Mouse (Mus musculus) stomach, embryonic 14.5 days (tissue): ENCODE data around the gene Col4a4. TPM values are rescaled to one million over a fixed set of nuclear protein-coding genes. Genes with fewer than 3 reads are reported as not detected.

ENCODE experiments used
- ATAC-seq: fragments of 200-750 bp; cut with Nextera tagmentation; 2 replicates; pipeline ENCODE4 v1.8.0; 2017; ENCODE audit warnings: low read depth, moderate TSS enrichment; ENCODE audit not compliant: insufficient number of reproducible peaks, insufficient read depth, low FRiP score
- H3K27ac ChIP-seq: fragments of 300-500 bp; sonication (generic); 2 replicates; pipeline ENCODE4 v1.5.1; 2014; ENCODE audit warnings: mild to moderate bottlenecking, low read length, moderate library complexity, mixed read lengths
- H3K27me3 ChIP-seq: fragments of 300-500 bp; sonication (generic); 2 replicates; pipeline ENCODE4 v1.6.1; 2014; ENCODE audit warnings: low read length, control low read depth, mixed read lengths; ENCODE audit not compliant: control insufficient read depth, insufficient read depth
- H3K36me3 ChIP-seq: fragments of 300-500 bp; sonication (generic); 2 replicates; pipeline ENCODE4 v1.6.1; 2014; ENCODE audit warnings: mild to moderate bottlenecking, control low read depth, low read length, moderate library complexity, mixed read lengths; ENCODE audit not compliant: control insufficient read depth, insufficient read depth
- H3K4me1 ChIP-seq: fragments of 300-500 bp; sonication (generic); 2 replicates; pipeline ENCODE4 v1.6.1; 2014; ENCODE audit warnings: low read length, control low read depth, mixed read lengths; ENCODE audit not compliant: control insufficient read depth, insufficient read depth
- H3K4me2 ChIP-seq: fragments of 300-500 bp; sonication (generic); replicated peaks from 2 replicates; pipeline ENCODE4 v1.6.1; 2014; ENCODE audit warnings: low read depth, low read length, control low read depth
- H3K4me3 ChIP-seq: fragments of 300-500 bp; sonication (generic); 2 replicates; pipeline ENCODE4 v1.5.1; 2014; ENCODE audit warnings: low read depth, low read length, control low read depth
- H3K9ac ChIP-seq: fragments of 300-500 bp; sonication (generic); replicated peaks from 2 replicates; pipeline ENCODE4 v1.6.1; 2014; ENCODE audit warnings: low read depth, mild to moderate bottlenecking, control low read depth, low read length, moderate library complexity, mixed read lengths
- H3K9me3 ChIP-seq: fragments of 300-500 bp; sonication (generic); 2 replicates; pipeline ENCODE4 v1.6.1; 2016; ENCODE audit warnings: low read depth, low read length, control low read depth; ENCODE audit not compliant: control insufficient read depth
- WGBS: fragments of 180-500 bp; shearing (Covaris S2); extraction: QIAGEN DNeasy Blood & Tissue Kit; methylation state at CpG from one replicate; pipeline ENCODE4 v1.1.7; 2014; 5-methylcytosine and 5-hydroxymethylcytosine counted together
- polyA plus RNA-seq: library from polyadenylated mRNA; unstranded; fragments of >200 nt; fragmentation: Nextera tagmentation; extraction: Ambion mirVana; gene quantifications from 2 replicates; pipeline ENCODE4 v1.2.1, GENCODE M21; 2014

Gene Col4a4
- polyA plus RNA-seq, 1 experiment from 2014 or later: 0.90 TPM

DNA sequence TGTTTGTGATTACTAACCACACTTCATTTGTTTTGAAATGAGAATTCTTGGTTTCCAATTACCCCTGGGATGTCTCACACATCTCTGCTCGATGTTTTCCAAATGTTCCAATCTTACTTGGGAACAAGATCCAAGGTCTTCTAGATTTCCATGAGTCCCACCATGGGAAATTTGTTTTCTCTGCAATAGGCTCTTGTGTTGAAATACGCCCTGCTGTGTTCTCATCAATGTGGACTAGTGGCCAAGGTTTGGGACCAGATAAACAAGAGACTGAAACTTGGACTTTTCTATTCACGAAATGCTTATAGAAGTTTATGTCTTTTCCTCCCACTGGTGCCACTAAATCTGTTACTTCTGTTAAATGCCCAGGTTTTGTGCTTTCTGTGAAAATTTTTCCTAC lies 11.0 kb downstream of the Col4a4 start:
- Histone ChIP-seq H3K27ac (no peak overlapping the region), H3K4me2 (no peak overlapping the region), H3K4me1 (no peaks in the 10 kb centered on the region), H3K27me3 (no peaks in the 10 kb centered on the region), H3K4me3 (no peak overlapping the region), H3K9me3 (no peaks in the 10 kb centered on the region), H3K36me3 (no peaks in the 10 kb centered on the region), H3K9ac (no peak overlapping the region)
- WGBS: 86% methylated on average over 3 of the region's 3 CpGs
- no peak for ATAC-seq

DNA sequence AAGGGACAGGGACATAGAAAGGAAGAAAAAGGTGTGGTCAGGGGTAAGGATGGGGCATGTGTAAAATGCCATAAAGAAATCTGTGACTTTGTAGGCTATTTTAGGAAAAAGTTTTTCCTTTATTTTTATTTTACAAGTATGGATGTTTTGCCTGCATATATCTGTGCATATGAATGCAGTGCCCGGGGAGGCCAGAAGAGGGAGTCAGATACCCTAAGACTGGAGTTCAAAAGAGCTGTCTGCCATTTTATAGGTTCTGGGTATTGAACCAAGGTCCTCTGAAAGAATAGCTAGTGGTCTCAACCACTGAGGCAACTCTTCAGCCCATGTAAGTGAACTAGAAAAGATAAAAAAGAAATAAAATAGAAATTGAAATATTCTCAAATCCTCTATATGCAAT lies 14.9 kb downstream of the Col4a4 start:
- Histone ChIP-seq H3K4me2 (no peak overlapping the region), H3K9me3 (no peaks in the 10 kb centered on the region), H3K4me1 (no peaks in the 10 kb centered on the region), H3K36me3 (no peaks in the 10 kb centered on the region), H3K27me3 (no peaks in the 10 kb centered on the region), H3K27ac (no peak overlapping the region), H3K4me3 (no peak overlapping the region), H3K9ac (no peak overlapping the region)
- ATAC-seq: no peak
- WGBS: 65% methylated on average over 1 of the region's 1 CpGs

DNA sequence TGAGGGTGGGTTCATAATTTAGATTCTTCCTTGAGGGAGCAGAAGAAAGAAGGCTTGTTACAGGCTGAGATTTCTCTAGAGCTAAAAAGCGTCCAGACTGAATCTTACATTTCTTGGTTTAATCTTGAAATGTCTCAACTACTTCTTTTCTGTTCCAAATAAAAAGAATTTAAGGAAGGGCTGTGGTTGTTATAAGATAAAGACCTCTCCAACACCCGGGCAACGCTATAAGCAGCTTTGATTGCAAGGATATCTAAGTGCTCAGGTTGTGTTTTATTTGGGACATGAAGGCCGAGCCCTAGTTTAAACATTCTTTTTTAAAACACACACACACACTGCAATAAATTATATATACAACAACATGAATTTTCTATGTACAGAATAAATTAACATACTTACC lies 17.2 kb downstream of the Col4a4 start:
- ATAC-seq: no peak
- Histone ChIP-seq H3K9me3 (no peaks in the 10 kb centered on the region), H3K36me3 (no peaks in the 10 kb centered on the region), H3K27ac (no peak overlapping the region), H3K4me3 (no peak overlapping the region), H3K4me1 (no peaks in the 10 kb centered on the region), H3K9ac (no peak overlapping the region), H3K4me2 (no peak overlapping the region), H3K27me3 (no peaks in the 10 kb centered on the region)
- 68% methylated on average over 4 of the region's 4 CpGs for WGBS

DNA sequence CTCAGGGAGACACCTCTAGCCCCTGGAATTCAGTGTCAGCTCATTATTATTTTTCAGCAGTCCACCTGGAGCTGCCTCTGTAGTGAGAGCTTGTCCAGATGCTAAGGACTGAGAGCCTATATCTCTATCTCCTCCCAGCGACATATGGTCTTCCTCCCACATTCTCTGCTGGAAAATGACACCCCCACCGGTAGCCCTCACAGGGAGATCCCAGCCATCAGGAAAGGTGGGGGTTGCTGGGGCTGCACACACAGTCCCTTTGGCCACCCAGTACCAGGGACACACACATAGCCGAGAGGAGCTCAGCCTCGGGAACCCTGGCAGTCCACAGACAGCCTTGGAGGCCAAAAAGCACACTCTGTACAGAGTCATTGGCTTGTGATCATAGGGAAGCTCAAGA lies 26.4 kb downstream of the Col4a4 start:
- Histone ChIP-seq H3K4me1 (no peaks in the 10 kb centered on the region), H3K4me2 (no peak overlapping the region), H3K36me3 (no peaks in the 10 kb centered on the region), H3K27ac (no peak overlapping the region), H3K9me3 (no peaks in the 10 kb centered on the region), H3K9ac (no peak overlapping the region), H3K4me3 (no peak overlapping the region), H3K27me3 (no peaks in the 10 kb centered on the region)
- WGBS: 46% methylated on average over 4 of the region's 4 CpGs
- ATAC-seq: no peak

DNA sequence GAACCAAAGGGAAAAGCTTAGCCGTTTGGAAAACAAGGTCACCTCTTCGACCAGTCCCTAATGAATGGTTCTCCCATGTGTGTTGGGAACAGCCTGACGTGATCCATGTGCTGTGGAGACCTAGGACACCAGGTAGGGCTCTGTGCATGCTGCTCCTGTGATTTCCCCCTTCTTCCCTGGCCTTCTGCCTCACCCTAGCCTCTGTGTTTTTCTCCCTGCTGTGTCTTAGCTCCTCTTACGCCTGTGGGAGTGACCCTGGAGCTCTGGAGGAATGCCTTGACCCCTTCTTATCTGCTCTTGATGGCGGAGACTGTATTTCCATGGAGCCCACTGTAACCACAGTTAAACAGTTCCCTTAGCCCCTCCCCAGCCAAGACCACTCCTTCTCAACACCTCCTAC lies 31.8 kb downstream of the Col4a4 start:
- no peak overlapping the region for H3K4me3 ChIP-seq
- no peak overlapping the region for H3K9ac ChIP-seq
- no peak overlapping the region for H3K27ac ChIP-seq
- ATAC-seq: peak; percentile 33; the same call in 1 of the 2 replicates
- no peaks in the 10 kb centered on the region for H3K9me3 ChIP-seq
- 46% methylated on average over 5 of the region's 5 CpGs for WGBS
- H3K36me3 ChIP-seq: no peaks in the 10 kb centered on the region
- H3K4me2 ChIP-seq: no peak overlapping the region
- H3K4me1 ChIP-seq: 0 out of 2 replicates have a peak, but pooled peaks cover 4% of the 10 kb centered on the region
- no peaks in the 10 kb centered on the region for H3K27me3 ChIP-seq

DNA sequence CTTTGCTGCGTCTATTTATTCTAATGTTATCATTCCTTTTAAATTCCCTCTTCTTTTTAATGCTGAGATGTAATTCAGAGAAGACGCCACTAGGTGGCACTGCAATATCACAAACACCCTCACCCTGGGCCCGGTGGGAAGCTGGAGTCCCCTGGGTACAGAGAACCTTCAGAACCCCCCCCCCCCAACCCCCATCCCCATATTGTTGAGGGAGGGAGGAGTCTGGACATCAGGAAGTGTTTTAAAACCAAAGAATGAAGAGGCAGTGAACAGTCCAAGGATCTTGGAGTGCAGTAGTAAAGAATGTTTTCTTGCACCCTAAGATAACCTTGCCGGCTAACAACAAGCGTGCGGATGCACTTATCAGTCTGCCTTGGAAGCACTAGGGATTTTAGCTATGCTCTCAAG lies 32.2 kb downstream of the Col4a4 start:
- Histone ChIP-seq H3K4me1 (0 out of 2 replicates have a peak, but pooled peaks cover 4% of the 10 kb centered on the region), H3K27ac (no peak overlapping the region), H3K36me3 (no peaks in the 10 kb centered on the region), H3K4me3 (no peak overlapping the region), H3K9me3 (no peaks in the 10 kb centered on the region), H3K4me2 (no peak overlapping the region), H3K27me3 (no peaks in the 10 kb centered on the region), H3K9ac (no peak overlapping the region)
- peak; percentile 82; the same call in 1 of the 2 replicates for ATAC-seq
- WGBS: 27% methylated on average over 6 of the region's 6 CpGs

DNA sequence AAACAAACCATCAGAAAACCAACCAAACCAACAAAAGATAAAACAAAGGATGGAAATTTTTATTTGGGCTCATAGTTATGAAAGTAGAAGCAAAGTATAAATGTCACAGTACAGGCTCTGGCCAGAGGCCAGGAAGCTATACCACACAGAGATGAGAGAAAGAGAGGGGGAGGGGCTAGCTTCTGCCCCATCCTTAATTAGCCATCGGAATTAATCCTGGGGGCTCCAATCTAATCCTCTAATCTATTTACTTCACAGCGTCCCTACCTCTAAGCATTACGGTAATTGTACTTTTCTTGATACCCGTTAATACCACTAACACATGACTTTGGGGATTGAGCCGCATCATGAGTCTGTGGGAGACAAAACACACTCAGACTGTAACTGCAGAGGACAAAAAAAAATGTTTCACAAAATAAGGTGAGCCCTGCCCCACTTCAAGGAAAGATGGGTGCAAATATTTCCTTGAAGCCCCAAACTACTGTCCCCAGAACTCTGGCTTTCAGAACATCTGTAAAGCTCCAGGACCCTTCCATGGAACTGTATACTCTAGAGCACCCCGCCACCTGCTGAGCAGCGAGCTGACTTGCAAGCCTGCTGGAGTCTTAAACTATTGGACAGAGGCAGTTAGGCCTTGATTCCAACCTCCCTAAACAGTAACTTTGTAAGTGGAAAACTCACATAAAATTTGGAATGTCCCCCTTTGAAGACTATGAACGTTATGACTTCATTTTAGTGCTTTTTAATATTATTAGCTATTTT lies 41.3 kb downstream of the Col4a4 start:
- ATAC-seq: no peak
- WGBS: 74% methylated on average over 8 of the region's 8 CpGs
- no peaks in the 10 kb centered on the region for H3K4me1 ChIP-seq
- H3K9ac ChIP-seq: no peak overlapping the region
- H3K4me3 ChIP-seq: no peak overlapping the region
- no peak overlapping the region for H3K4me2 ChIP-seq
- no peak overlapping the region for H3K27ac ChIP-seq
- no peaks in the 10 kb centered on the region for H3K36me3 ChIP-seq
- no peaks in the 10 kb centered on the region for H3K9me3 ChIP-seq
- no peaks in the 10 kb centered on the region for H3K27me3 ChIP-seq

DNA sequence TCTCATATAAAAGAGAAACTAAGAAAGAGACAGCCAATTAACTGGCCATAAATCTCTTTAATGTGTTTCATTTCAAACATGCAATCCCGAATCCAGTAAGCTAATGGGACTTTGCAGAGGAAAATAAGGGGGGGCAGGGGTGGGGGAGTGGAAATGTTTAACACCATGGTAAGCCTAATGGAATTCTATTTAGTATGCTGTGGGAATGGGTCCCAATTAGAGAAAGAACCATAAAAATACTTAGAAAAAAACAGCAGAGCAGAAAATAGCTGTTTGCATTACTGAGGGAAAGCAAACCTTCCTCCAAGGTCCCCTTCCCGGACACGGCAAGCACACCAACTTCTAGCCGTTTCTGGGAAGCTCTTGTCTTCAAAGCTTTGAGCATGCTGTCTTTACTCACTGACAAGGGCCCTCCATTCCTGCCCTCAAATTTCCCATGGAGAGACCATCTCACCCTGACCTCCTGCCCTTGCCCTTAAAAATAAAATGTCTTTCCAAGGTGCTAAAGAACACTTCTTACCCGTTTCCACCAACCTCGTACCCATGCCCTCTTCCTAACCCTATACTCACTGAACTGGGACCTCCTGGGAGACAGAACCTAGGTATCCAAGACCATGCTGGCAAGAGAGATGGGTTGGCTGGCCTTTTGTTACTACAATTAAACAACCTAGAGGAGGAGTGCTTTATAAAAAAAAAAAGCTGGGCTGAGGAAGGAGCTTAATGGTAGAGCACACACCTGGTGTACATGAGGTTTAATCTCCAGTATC lies 42.0 kb downstream of the Col4a4 start:
- H3K9ac ChIP-seq: no peak overlapping the region
- WGBS: 54% methylated on average over 6 of the region's 6 CpGs
- H3K36me3 ChIP-seq: no peaks in the 10 kb centered on the region
- H3K27me3 ChIP-seq: no peaks in the 10 kb centered on the region
- no peak overlapping the region for H3K27ac ChIP-seq
- H3K4me1 ChIP-seq: no peaks in the 10 kb centered on the region
- H3K4me2 ChIP-seq: no peak overlapping the region
- no peaks in the 10 kb centered on the region for H3K9me3 ChIP-seq
- no peak for ATAC-seq
- no peak overlapping the region for H3K4me3 ChIP-seq
